Mouse (Mus musculus): ENCODE measurements at regions not wholly inside any gene's neighbourhood (a gene's known extent, or its start where the extent isn't known, plus 50 kb on each side); places are given as distances from the start of the nearest gene placed in this dataset.
"Not testable (repeated sequence)": the region's sequence is repeated elsewhere in the genome, so short reads cannot be mapped to it uniquely, and the experiment has no call there.

- TF ChIP-seq GATA1 (IDR thresholded peaks at IDR 0.05; ENCODE audit: borderline replicate concordance, low read length); FLI1 (IDR thresholded peaks at IDR 0.05; ENCODE audit: low read length): not testable (repeated sequence)
These were observed 131.7 kb upstream of the Ttc29 start for GRCm38 (mm10) chr8:78081395-78081794.

Measured in megakaryocyte, embryonic 14.5 days (primary cell).